Mouse (Mus musculus) regulatory T cell (primary cell): ENCODE measurements around the gene Tcap.

Experiments
- in situ Hi-C: fragments of 300-600 bp; cut with MboI, MseI; formaldehyde crosslinking; loops from one replicate; pipeline ENCODE4 v1.15.1; 2025; ENCODE audit warnings: high pct_unique_total_duplicates

Tcap gene

DNA sequence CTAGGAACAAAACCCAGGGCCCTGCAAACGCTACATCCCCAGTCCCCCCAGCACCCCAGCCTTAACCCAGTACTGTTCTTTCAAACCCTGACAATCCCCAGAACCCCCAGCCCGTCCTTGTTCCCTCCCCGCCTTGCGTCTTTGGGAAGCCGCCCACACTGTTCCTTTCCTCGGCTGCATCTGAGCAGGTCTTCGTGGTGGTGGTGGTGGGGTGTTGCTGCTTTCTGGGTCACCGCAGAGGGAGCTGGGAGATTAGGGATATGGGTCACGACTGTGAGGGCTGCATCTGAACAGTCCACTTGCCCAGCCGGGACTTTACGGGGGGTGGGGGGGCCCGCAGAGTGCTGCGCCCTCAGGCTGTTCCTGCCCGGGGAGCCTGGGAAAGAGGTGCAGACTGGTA is 29.2 kb upstream of the Tcap start:
- in situ Hi-C loops = no loop called here

DNA sequence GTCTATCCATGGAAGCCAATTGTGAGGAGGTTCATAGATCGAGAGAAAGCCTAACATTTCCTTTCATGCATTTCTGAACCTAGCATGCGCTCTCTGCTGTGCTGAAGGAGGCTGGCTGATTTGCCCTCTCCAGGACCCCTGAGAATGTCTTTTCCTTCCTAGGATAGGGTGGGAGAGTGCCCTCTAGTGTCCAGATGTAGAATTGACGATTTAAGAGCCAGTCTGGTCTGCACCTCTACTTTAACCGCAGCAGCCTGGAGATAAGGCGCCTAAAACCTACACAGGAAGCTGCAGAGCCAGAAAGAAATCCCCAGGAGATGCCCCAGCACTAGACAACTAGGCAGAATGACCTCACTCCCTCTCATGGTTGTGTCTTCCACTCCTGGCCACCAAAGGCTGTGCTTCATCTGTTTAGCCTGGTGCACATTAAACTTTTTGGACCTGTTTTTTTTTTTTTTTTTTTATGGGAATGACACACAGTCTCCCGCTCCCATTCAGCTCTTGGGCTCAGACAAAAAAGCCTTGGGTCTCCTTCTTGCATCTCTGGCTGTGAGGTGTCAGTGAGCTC is 27.8 kb upstream of the Tcap start:
- in situ Hi-C loops = no loop called here

GRCm38 (mm10) chr11:98356625-98357394 is 26.8 kb upstream of the Tcap start:
- in situ Hi-C loops = no loop called here

GRCm38 (mm10) chr11:98357396-98358160 is 26.0 kb upstream of the Tcap start:
- in situ Hi-C loops = no loop called here

DNA sequence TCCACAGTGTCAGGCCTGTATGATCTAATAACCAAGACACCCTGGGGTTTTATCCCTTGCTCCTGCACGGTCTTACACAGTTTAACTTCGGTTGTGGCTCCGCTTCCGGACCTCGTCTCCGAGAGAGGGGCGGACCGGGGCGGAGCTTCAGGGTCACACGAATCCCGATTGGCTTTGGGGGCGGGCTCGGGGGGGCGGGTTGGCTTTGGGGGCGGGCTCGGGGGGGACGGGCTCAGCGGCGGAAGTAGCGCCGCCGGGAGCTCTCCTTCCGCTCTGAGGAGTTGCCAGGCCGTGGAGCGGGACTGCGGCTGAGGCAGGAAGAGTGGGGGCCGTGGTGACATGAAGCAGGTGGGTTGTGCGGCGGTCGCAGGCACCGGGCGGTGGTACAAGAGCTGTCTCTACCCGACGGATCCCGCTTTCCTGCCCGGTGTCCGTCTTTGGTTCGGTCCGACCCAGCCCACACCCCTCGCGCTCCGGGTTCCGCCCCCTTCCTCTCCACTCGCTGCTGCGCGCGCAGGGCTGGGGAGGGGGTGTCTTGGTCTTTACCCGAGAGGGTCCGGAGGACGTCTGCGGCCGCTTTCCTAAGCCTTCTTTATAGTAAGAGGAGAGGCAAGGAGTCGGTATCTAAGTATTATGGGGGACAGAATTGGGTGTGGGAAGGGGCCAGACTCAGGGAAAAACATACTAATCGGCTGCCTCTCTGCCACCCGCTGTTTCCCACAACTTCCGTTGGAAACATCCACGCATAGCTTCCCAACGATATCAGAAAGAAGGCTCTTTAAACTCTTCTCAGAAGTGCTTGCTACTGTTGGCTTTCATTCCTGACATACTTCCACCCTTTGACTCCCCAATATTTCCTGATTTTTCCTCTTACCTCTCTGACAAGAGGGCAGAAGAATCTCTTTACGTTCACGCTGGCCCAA is 25.2 kb upstream of the Tcap start, which contains the start of gene Stard3:
Gene Stard3, plus strand, starts transcription at position 208 of the 923 bp plus-strand sequence.
- in situ Hi-C loops = no loop called here

- in situ Hi-C loops = no loop called here
Measured at GRCm38 (mm10) chr11:98360866-98361521, 22.6 kb upstream of the Tcap start.

- in situ Hi-C loops = no loop called here
Measured at GRCm38 (mm10) chr11:98363817-98364216, 19.8 kb upstream of the Tcap start.

- in situ Hi-C loops = no loop called here
Measured at GRCm38 (mm10) chr11:98364410-98364809, 19.2 kb upstream of the Tcap start.

DNA sequence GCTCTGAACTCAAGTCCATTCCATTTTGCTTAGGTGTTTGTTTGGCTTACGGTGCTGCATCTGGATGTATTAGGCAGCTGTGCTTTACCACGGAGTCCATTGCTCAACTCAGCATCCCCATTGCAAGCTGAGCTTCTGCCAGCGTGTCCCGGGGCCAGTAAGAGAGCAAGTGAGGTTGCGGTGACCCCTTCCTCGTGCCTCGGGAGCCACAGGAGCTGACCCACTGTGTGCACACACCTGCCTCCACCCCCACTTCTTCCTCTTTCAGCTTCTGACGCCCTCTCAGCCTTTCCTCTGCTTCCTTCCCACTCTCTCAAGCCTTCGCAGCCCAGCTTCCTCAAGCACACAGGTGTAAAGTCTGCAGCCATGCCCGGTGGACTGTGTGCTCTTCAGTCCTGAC is 17.3 kb upstream of the Tcap start:
- in situ Hi-C loops = no loop called here

GRCm38 (mm10) chr11:98367171-98367862 is 16.3 kb upstream of the Tcap start:
- in situ Hi-C loops = no loop called here

DNA sequence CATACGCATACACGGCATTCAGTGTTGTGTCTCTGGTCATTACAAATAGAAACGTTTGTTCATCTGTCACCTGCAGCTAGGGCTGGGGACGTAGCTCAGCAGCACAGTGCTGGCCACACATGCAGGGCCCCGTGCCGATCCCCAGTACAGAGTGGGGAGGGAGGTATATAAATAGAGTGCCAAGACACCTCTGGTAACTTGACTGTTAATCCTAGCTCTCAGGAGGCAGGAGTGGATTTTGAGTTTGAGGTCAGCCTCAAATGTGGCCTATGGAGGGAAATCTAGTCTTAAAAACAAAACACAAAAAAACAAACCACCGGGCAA is 15.8 kb upstream of the Tcap start:
- in situ Hi-C loops = no loop called here

- in situ Hi-C loops = no loop called here
Measured at GRCm38 (mm10) chr11:98369337-98369736, 14.3 kb upstream of the Tcap start.

- in situ Hi-C loops = no loop called here
Measured at GRCm38 (mm10) chr11:98370588-98370987, 13.0 kb upstream of the Tcap start.

DNA sequence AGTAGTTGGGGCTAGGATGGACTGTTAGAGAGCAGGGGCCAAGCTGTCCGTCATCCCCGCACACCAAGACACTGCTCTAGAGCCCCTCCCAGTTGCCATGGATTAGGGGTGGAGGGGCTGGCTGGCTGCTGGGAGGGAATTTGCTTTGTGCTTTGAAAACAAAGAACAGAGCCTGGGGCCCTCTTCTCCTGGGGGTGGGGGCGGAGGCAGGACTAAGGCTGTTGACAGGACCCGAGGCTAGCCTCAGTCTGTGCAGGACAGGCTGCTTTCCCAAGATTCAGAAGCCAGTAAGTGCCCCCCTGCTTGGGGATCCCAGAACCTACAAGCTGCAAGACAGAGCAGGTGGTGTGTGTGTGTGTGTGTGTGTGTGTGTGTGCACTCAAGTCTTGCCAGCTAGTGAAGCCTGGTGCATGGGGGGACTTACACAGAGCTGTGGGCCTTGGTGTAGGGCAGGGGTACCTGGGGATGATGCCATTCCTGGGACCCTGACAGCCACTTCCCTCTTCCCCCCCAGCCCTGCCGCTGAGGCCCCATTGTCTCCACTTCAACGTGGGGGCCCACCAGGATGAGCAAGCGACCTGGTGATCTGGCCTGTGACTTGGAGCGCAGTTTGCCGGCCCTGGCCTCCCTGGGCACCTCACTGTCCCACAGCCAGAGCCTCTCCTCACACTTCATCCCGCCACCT is 11.9 kb upstream of the Tcap start:
- in situ Hi-C loops = no loop called here

DNA sequence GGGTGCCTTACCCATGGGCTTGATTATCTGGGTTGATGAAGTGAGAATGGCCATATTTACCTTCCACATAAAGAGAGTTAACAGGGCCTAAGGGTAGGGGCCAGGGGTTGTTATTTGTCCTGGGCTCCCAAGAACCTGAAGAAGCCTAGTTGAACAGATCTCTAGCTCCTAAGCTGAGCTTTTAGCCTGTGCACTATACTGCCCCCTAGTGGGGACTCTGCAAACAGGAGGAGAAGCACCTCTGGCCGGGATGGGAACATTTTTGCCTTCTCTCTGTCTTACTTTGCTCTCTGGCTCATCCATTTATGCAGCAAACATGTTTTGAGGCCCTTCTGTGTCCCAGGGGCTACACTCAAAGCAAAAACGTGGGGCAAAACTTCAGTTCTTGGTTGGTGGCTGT is 11.2 kb upstream of the Tcap start:
- in situ Hi-C loops = no loop called here

- in situ Hi-C loops = no loop called here
Measured at GRCm38 (mm10) chr11:98373244-98373643, 10.4 kb upstream of the Tcap start.

- in situ Hi-C loops = no loop called here
Measured at GRCm38 (mm10) chr11:98374266-98374665, 9.3 kb upstream of the Tcap start.

- in situ Hi-C loops = loop anchor here (5.0 kb wide), 1 partner anchor 104 kb away; no protein-coding TSS in a partner anchor
Measured at GRCm38 (mm10) chr11:98376756-98377155, 6.9 kb upstream of the Tcap start.

GRCm38 (mm10) chr11:98377787-98378186 is 5.8 kb upstream of the Tcap start:
- in situ Hi-C loops = loop anchor here (5.0 kb wide), 1 partner anchor 105 kb away; no protein-coding TSS in a partner anchor

DNA sequence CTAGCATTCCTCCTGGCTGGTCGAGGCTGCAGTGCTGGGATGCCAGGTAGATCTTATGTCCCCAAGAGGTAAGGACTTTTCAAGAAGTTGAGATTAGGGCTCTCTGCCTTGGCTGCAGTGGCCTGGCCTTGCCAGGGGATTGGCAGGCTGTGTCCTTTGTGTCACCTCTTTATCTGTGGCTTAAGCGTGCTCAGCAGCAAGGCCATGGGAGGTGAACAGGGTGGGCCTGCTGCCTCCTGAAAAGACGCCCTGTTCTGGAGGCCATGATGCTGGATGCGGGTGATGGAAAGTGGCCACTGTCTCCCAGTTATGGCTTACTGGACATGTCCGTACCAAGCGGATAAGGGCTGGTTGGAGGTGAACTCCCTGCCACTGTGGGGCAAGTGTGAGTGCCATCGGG is 4.2 kb upstream of the Tcap start:
- in situ Hi-C loops = loop anchor here (5.0 kb wide), 1 partner anchor 107 kb away; no protein-coding TSS in a partner anchor
